In the genomic region with DNA sequence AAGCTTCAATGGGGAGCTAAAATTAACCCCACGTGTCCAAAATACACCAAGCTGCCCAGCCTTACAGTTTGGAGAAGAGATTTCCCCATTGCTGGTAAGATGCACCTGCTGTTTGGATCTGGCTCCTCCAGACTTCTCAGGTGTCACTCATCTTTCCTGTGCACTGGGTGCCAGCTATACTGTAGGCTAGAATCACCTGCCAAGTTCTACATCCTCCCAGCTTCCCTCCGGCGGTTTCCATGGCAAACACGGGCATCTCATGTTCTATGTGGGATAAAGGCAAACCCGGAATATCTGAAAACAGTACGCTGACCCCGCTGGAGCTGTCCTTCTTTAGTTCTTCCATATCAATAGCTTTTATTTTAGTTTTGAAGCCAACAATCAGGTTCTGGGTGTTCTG, we compare ENCODE assay signal across 24 mouse cellular contexts. TPM values are rescaled to one million over a fixed set of nuclear protein-coding genes. Genes with fewer than 3 reads are reported as not detected.
DNase-seq lines count a peak whose midpoint lies in the region; ATAC-seq and TF ChIP-seq lines count a peak whose summit lies in the region.
"Had no signal": no experiment of that assay in that cellular context is flagged by ENCODE, and none has a peak within 500 bp of the region (broad histone marks: within the 10 kb centered on the region; RNA-seq: fewer than 3 reads in every experiment).

No protein-coding gene starts in this region.

- no peaks in the 10 kb centered on the region for H3K27me3 ChIP-seq in cerebellum, adult 2 months (ENCODE audit: control insufficient read depth, insufficient read depth, low read length)
- no peaks in the 10 kb centered on the region for H3K27me3 ChIP-seq in embryonic facial prominence, embryonic 14.5 days (replicated peaks; ENCODE audit: control insufficient read depth, insufficient read depth, low read length)
- H3K27me3 ChIP-seq: lung, embryonic 15.5 days had no signal

- H3K4me2 ChIP-seq in embryonic facial prominence, embryonic 14.5 days (ENCODE audit: low read depth, low read length): no peak overlapping the region
- H3K4me2 ChIP-seq: limb, embryonic 13.5 days; lung, embryonic 15.5 days had no signal

- H3K36me3 ChIP-seq in embryonic facial prominence, embryonic 14.5 days (ENCODE audit: control insufficient read depth, insufficient read depth, low read length): no peaks in the 10 kb centered on the region
- H3K36me3 ChIP-seq: G1E; limb, embryonic 13.5 days; lung, embryonic 15.5 days had no signal

- TF ChIP-seq POLR2A in cerebellum, adult 2 months (IDR thresholded peaks at IDR 0.05; ENCODE audit: borderline replicate concordance, insufficient read depth, low read length): no peak

- peaks cover 17% of the 10 kb centered on the region; the same call in 1 of the 2 replicates for H3K4me1 ChIP-seq in cerebellum, adult 2 months (ENCODE audit: control insufficient read depth, insufficient read depth, low read length)
- H3K4me1 ChIP-seq in embryonic facial prominence, embryonic 14.5 days (ENCODE audit: control insufficient read depth, insufficient read depth, low read length): 0 out of 2 replicates have a peak, but pooled peaks cover 3% of the 10 kb centered on the region
- H3K4me1 ChIP-seq: limb, embryonic 13.5 days; lung, embryonic 15.5 days had no signal

- peaks cover 5% of the 10 kb centered on the region for H3K9me3 ChIP-seq in embryonic facial prominence, embryonic 14.5 days (ENCODE audit: control insufficient read depth, low read length)

- no peak overlapping the region for H3K9ac ChIP-seq in embryonic facial prominence, embryonic 14.5 days (ENCODE audit: low read depth, low read length)
- H3K9ac ChIP-seq: limb, embryonic 13.5 days; liver, embryonic 14.5 days; lung, embryonic 15.5 days had no signal

- 13% methylated on average over 7 of the region's 7 CpGs for WGBS in cerebellum, adult 2 months
- WGBS in embryonic facial prominence, embryonic 14.5 days: 79% methylated on average over 7 of the region's 7 CpGs

- no peak for ATAC-seq in embryonic facial prominence, embryonic 14.5 days (ENCODE audit: low read depth)
- ATAC-seq in monocyte, adult 5-6 weeks (replicated peaks; ENCODE audit: insufficient number of reproducible peaks, low FRiP score, low TSS enrichment, poor library complexity, severe bottlenecking): no peak
- ATAC-seq: activated CD4-positive, CD25-positive, alpha-beta regulatory T cell, adult 4 months; midbrain, embryonic 16.5 days had no signal

- no peak for TF ChIP-seq CTCF in cerebellum, adult 2 months (IDR thresholded peaks at IDR 0.05; ENCODE audit: borderline replicate concordance, insufficient read depth, low read depth, low read length)
- no peak for TF ChIP-seq CTCF in layer of hippocampus, adult 2 months (conservative IDR thresholded peaks at IDR 0.05)

- no peak overlapping the region for H3K27ac ChIP-seq in cerebellum, adult 2 months (ENCODE audit: insufficient read depth, low read length)
- H3K27ac ChIP-seq in layer of hippocampus, adult 2 months: no peak overlapping the region
- H3K27ac ChIP-seq in embryonic facial prominence, embryonic 14.5 days (replicated peaks; ENCODE audit: low read depth, low read length): no peak overlapping the region
- H3K27ac ChIP-seq: heart, adult 2 months; limb, embryonic 13.5 days; liver, embryonic 14.5 days; lung, embryonic 15.5 days had no signal

- no peak overlapping the region for H3K4me3 ChIP-seq in cerebellum, adult 2 months (replicated peaks; ENCODE audit: insufficient read depth, low read depth, low read length)
- no peak overlapping the region for H3K4me3 ChIP-seq in layer of hippocampus, adult 2 months
- no peak overlapping the region for H3K4me3 ChIP-seq in embryonic facial prominence, embryonic 14.5 days (ENCODE audit: low read depth, low read length)
- H3K4me3 ChIP-seq: heart, adult 2 months; limb, embryonic 13.5 days; lung, embryonic 15.5 days had no signal

- DNase-seq in cerebellum, adult 2 months: peak; percentile 37 to 55
- no peak for DNase-seq in cerebellum, adult 8-10 months
- peak; percentile 19 for DNase-seq in layer of hippocampus, adult 9-11 months
- DNase-seq in layer of hippocampus, adult 2 months (ENCODE audit: low spot score in 2 of 2): no peak
- DNase-seq in cerebellum, adult 9-10 months: peak; percentile 42
- DNase-seq in embryonic facial prominence, embryonic 14.5 days (ENCODE audit: low spot score): peak; percentile 9
- DNase-seq in kidney, postnatal 25 days: no peak
- DNase-seq: adrenal gland, postnatal 14 days; gastrocnemius, postnatal 10 days; heart, adult 2 months; kidney, adult 2 months; kidney, postnatal 14 days; lung, postnatal 4 days; spleen, adult 18-20 months had no signal

RNA-seq across cellular contexts. Expression of a gene that starts 27.9 kb away (rescaled TPM):
- polyA plus RNA-seq in cerebellum, adult 2 months (2012; rRNA removed): 1.3 TPM in 2 replicates
- under 1 TPM; 0.34 to 0.97 TPM for total RNA-seq in layer of hippocampus, adult 2 months (2021)
- 0.16 and 0.42 TPM in 2 replicates for polyA plus RNA-seq in embryonic facial prominence, embryonic 14.5 days (2014; fragmentation: Nextera tagmentation; extraction: Ambion mirVana)
- total RNA-seq in monocyte, adult 5-6 weeks (2017): not detected in 3 replicates
- total RNA-seq: adrenal gland, postnatal 14 days; G1E; heart, adult 2 months; hematopoietic stem cell, adult 5-6 weeks; neutrophil, adult 5-6 weeks had no signal
- polyA plus RNA-seq: activated CD4-positive, CD25-positive, alpha-beta regulatory T cell, adult 4 months; embryonic facial prominence, embryonic 11.5 days; G1E; heart, adult 2 months; kidney, adult 2 months; limb, embryonic 13.5 days; liver, embryonic 14.5 days; lung, embryonic 15.5 days had no signal

Comparison
In these comparisons a context has a peak if more than half of its experiments do, and no peak if none do; other contexts are left out.
1. DNase-seq: peak in cerebellum, adult 2 months (2 of 2), layer of hippocampus, adult 9-11 months (single experiment), cerebellum, adult 9-10 months (single experiment) and embryonic facial prominence, embryonic 14.5 days (single experiment); none in cerebellum, adult 8-10 months (single experiment), layer of hippocampus, adult 2 months (0 of 2) and kidney, postnatal 25 days (0 of 2).